Mouse (Mus musculus) MEL (cell line): ENCODE data around the gene Dpf3. TPM values are rescaled to one million over a fixed set of nuclear protein-coding genes. Genes with fewer than 3 reads are reported as not detected.

Experiments used
- DNase-seq: peaks from one replicate; pipeline ENCODE4 v3.0.0; 2011; ENCODE audit warnings: low read depth, low spot score
- H3K27ac ChIP-seq: 2 replicates; pipeline ENCODE4 v1.5.1; 2012; ENCODE audit warnings: low read depth, mild to moderate bottlenecking, control low read depth, low read length, moderate library complexity; ENCODE audit not compliant: control insufficient read depth
- H3K27me3 ChIP-seq, 2 experiments: fragments of 150-350 bp in 1 of 2; sonication (generic) in 1 of 2; 2 replicates each; pipeline ENCODE4 v1.6.1; 2012; ENCODE audit warnings: low read length in 2 of 2, mild to moderate bottlenecking in 2 of 2, improper control_type of control experiment in 1 of 2, moderate library complexity in 1 of 2; ENCODE audit not compliant: insufficient read depth in 2 of 2, control insufficient read depth in 1 of 2
- H3K36me3 ChIP-seq, 2 experiments: 2 replicates each; pipeline ENCODE4 v1.6.1; 2012 to 2014; ENCODE audit warnings: low read length in 2 of 2, improper control_type of control experiment in 1 of 2, inconsistent platforms in 1 of 2, mild to moderate bottlenecking in 1 of 2; ENCODE audit not compliant: insufficient read depth in 2 of 2, control insufficient read depth in 1 of 2
- H3K4me1 ChIP-seq, 2 experiments: fragments of 150-350 bp in 1 of 2; sonication (generic) in 1 of 2; 2 replicates each; pipeline ENCODE4 v1.6.1; 2012; ENCODE audit warnings: low read length in 2 of 2, improper control_type of control experiment in 1 of 2, mild to moderate bottlenecking in 1 of 2; ENCODE audit not compliant: insufficient read depth in 2 of 2, control insufficient read depth in 1 of 2
- H3K4me3 ChIP-seq, 2 experiments: fragments of 150-350 bp in 1 of 2; sonication (generic) in 1 of 2; 2 replicates each; pipeline ENCODE4 v1.5.1; 2012; ENCODE audit warnings: low read depth in 2 of 2, low read length in 2 of 2, mild to moderate bottlenecking in 2 of 2, moderate library complexity in 2 of 2, control low read depth in 1 of 2, improper control_type of control experiment in 1 of 2; ENCODE audit not compliant: control insufficient read depth in 1 of 2, insufficient read depth in 1 of 2
- H3K79me2 ChIP-seq: 2 replicates; pipeline ENCODE4 v1.6.1; 2012; ENCODE audit warnings: mild to moderate bottlenecking, low read length, moderate library complexity; ENCODE audit not compliant: control insufficient read depth, poor library complexity, insufficient read depth
- H3K9ac ChIP-seq: 2 replicates; pipeline ENCODE4 v1.6.1; 2012; ENCODE audit warnings: low read depth, mild to moderate bottlenecking, control low read depth, low read length, moderate library complexity; ENCODE audit not compliant: control insufficient read depth, poor library complexity, severe bottlenecking
- H3K9me3 ChIP-seq: fragments of 150-350 bp; sonication (generic); replicated peaks from 2 replicates; pipeline ENCODE4 v1.6.1; 2012; ENCODE audit warnings: mild to moderate bottlenecking, low read length, improper control_type of control experiment, moderate library complexity; ENCODE audit not compliant: insufficient read depth
- CHD2 ChIP-seq: IDR thresholded peaks from 2 replicates; pipeline ENCODE4 v1.6.1; 2011; ENCODE audit warnings: low read length, improper control_type of control experiment
- E2F4 ChIP-seq: IDR thresholded peaks from 2 replicates; pipeline ENCODE4 v1.6.1; 2011; ENCODE audit warnings: low read depth, low read length, improper control_type of control experiment, borderline replicate concordance
- ETS1 ChIP-seq: IDR thresholded peaks from 2 replicates; pipeline ENCODE4 v1.6.1; 2012; ENCODE audit warnings: low read depth, mild to moderate bottlenecking, inconsistent platforms, low read length, improper control_type of control experiment, moderate library complexity
- GABPA ChIP-seq: IDR thresholded peaks from 2 replicates; pipeline ENCODE4 v1.6.1; 2012; ENCODE audit warnings: low read depth, mild to moderate bottlenecking, inconsistent platforms, low read length, improper control_type of control experiment, moderate library complexity
- HCFC1 ChIP-seq: IDR thresholded peaks from 2 replicates; pipeline ENCODE4 v1.6.1; 2012; ENCODE audit warnings: low read depth, mild to moderate bottlenecking, inconsistent platforms, low read length, improper control_type of control experiment, moderate library complexity
- KAT2A ChIP-seq: conservative IDR thresholded peaks from 2 replicates; pipeline ENCODE4 v1.6.1; 2012; ENCODE audit warnings: low read depth, low read length, improper control_type of control experiment, inconsistent platforms
- MAZ ChIP-seq: IDR thresholded peaks from 2 replicates; pipeline ENCODE4 v1.6.1; 2012; ENCODE audit warnings: low read depth, mild to moderate bottlenecking, inconsistent platforms, low read length, improper control_type of control experiment
- MXI1 ChIP-seq: IDR thresholded peaks from 2 replicates; pipeline ENCODE4 v1.6.1; 2011; ENCODE audit warnings: mild to moderate bottlenecking, low read depth, low read length, improper control_type of control experiment
- POLR2A ChIP-seq, 2 experiments: IDR thresholded peaks; 2 replicates each; pipeline ENCODE4 v1.6.1; 2011 to 2012; ENCODE audit warnings: low read length in 2 of 2, mild to moderate bottlenecking in 2 of 2, control low read depth in 1 of 2, improper control_type of control experiment in 1 of 2, low read depth in 1 of 2, moderate library complexity in 1 of 2; ENCODE audit not compliant: control insufficient read depth in 1 of 2, insufficient read depth in 1 of 2, poor library complexity in 1 of 2
- POLR2AphosphoS2 ChIP-seq: IDR thresholded peaks from 2 replicates; pipeline ENCODE4 v1.6.1; 2011; ENCODE audit warnings: low read length, improper control_type of control experiment
- SIN3A ChIP-seq: IDR thresholded peaks from 2 replicates; pipeline ENCODE4 v1.6.1; 2012; ENCODE audit warnings: low read length, improper control_type of control experiment, inconsistent platforms
- SMC3 ChIP-seq: IDR thresholded peaks from 2 replicates; pipeline ENCODE4 v1.6.1; 2011; ENCODE audit warnings: low read depth, low read length, improper control_type of control experiment
- USF1 ChIP-seq: IDR thresholded peaks from 2 replicates; pipeline ENCODE4 v1.6.1; 2014; ENCODE audit warnings: low read depth, mild to moderate bottlenecking, inconsistent platforms, low read length, improper control_type of control experiment, moderate library complexity
- USF2 ChIP-seq, 2 experiments: IDR thresholded peaks; 2 replicates each; pipeline ENCODE4 v1.6.1; 2011 to 2012; ENCODE audit warnings: improper control_type of control experiment in 2 of 2, low read length in 2 of 2, borderline replicate concordance in 1 of 2, inconsistent platforms in 1 of 2, low read depth in 1 of 2, mild to moderate bottlenecking in 1 of 2; ENCODE audit not compliant: insufficient read depth in 1 of 2
- polyA plus RNA-seq, 2 experiments: library from polyadenylated mRNA; stranded (reverse) in 1 of 2; unstranded in 1 of 2; fragments of >175 nt in 1 of 2; fragments of >200 nt in 1 of 2; gene quantifications; 2 replicates each; pipeline versions ENCODE4 v1.2.1 to v1.2.4; 2012; ENCODE audit warnings: low replicate concordance in 2 of 2, low read depth in 1 of 2; ENCODE audit not compliant: insufficient read length in 2 of 2, insufficient read depth in 1 of 2, missing spikeins in 1 of 2
- total RNA-seq: library from RNA; depleted of rRNA; stranded (reverse); fragments of 300-350 nt; gene quantifications from 2 replicates; pipeline ENCODE4 v1.2.3, GENCODE M21; 2012

Gene Dpf3
- total and polyA plus RNA-seq, 3 experiments: 4.2 to 6.8 TPM; not detected in 1

- Histone ChIP-seq H3K9ac (no peak overlapping the region), H3K4me3 (no peak overlapping the region), H3K27ac (no peak overlapping the region), H3K4me1 (no peaks in the 10 kb centered on the region; a peak in 1 of 4 replicates), H3K36me3 (no peaks in the 10 kb centered on the region), H3K79me2 (no peaks in the 10 kb centered on the region), H3K27me3 (no peaks in the 10 kb centered on the region), H3K9me3 (no peaks in the 10 kb centered on the region)
- TF ChIP-seq POLR2AphosphoS2 (no peak), MAZ (no peak), E2F4 (no peak), KAT2A (no peak)
- DNase-seq: no peak
Observed at GRCm38 (mm10) chr12:83445587-83445986, 41.9 kb downstream of the Dpf3 start.

GRCm38 (mm10) chr12:83444448-83444847 is 43.1 kb downstream of the Dpf3 start:
- Histone ChIP-seq H3K4me3 (no peak overlapping the region), H3K9me3 (no peaks in the 10 kb centered on the region), H3K79me2 (no peaks in the 10 kb centered on the region), H3K36me3 (no peaks in the 10 kb centered on the region), H3K4me1 (no peaks in the 10 kb centered on the region; a peak in 1 of 4 replicates), H3K9ac (no peak overlapping the region), H3K27me3 (no peaks in the 10 kb centered on the region), H3K27ac (no peak overlapping the region)
- no peak for TF ChIP-seq KAT2A
- TF ChIP-seq USF1: peak; percentile 69; the same call in 1 of the 2 replicates
- peak; percentile 63 for TF ChIP-seq HCFC1
- no peak for DNase-seq

DNA sequence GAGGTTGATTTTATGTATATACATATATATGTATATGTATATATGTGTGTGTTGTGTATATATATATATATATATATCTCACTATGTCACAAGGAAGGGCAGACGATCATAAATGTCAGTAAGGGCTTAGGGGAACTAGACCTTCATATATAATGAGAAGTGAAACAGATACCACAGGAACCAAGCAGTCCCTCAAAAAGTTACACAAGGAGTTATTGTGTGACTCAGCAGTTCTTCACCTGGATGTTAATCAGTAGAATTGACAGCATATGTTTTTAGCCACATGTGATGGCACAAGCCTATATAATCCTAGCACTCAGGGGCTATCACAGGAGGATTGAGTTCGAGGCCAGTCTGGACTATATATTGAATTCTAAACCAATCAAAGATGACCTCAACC is 49.5 kb downstream of the Dpf3 start:
- TF ChIP-seq CHD2 (no peak), ETS1 (peak; percentile 86), SIN3A (0 out of 2 replicates have a peak, but pooled peaks have one; percentile 15), GABPA (peak; percentile 40; the same call in 1 of the 2 replicates), POLR2A (IDR thresholded peaks at IDR 0.05; ENCODE audit: control insufficient read depth in 1 of 2, insufficient read depth in 1 of 2, low read depth in 1 of 2, low read length in 2 of 2, poor library complexity in 1 of 2) (no peak), USF2 (IDR thresholded peaks at IDR 0.05; ENCODE audit: borderline replicate concordance in 1 of 2, insufficient read depth in 1 of 2, low read depth in 1 of 2, low read length in 2 of 2) (no peak), MXI1 (peak; percentile 35; the same call in 1 of the 2 replicates), SMC3 (no peak)
- Histone ChIP-seq H3K27me3 (no peaks in the 10 kb centered on the region), H3K4me1 (peaks cover 11 to 22% of the 10 kb centered on the region in 2 experiments), H3K36me3 (peaks cover 0 to 16% of the 10 kb centered on the region in 2 experiments; a peak in 2 of 4 replicates), H3K9me3 (no peaks in the 10 kb centered on the region), H3K9ac (no peak overlapping the region), H3K4me3 (no peak overlapping the region), H3K79me2 (no peaks in the 10 kb centered on the region), H3K27ac (no peak overlapping the region)
- DNase-seq: peak; percentile 58
